Mouse (Mus musculus): ENCODE measurements around the gene Slc38a2. TPM values are rescaled to one million over a fixed set of nuclear protein-coding genes. Genes with fewer than 3 reads are reported as not detected.

The Slc38a2 gene
- total and polyA plus RNA-seq, 2 experiments from 2014 or later: 79.4 to 90.9 TPM

DNA sequence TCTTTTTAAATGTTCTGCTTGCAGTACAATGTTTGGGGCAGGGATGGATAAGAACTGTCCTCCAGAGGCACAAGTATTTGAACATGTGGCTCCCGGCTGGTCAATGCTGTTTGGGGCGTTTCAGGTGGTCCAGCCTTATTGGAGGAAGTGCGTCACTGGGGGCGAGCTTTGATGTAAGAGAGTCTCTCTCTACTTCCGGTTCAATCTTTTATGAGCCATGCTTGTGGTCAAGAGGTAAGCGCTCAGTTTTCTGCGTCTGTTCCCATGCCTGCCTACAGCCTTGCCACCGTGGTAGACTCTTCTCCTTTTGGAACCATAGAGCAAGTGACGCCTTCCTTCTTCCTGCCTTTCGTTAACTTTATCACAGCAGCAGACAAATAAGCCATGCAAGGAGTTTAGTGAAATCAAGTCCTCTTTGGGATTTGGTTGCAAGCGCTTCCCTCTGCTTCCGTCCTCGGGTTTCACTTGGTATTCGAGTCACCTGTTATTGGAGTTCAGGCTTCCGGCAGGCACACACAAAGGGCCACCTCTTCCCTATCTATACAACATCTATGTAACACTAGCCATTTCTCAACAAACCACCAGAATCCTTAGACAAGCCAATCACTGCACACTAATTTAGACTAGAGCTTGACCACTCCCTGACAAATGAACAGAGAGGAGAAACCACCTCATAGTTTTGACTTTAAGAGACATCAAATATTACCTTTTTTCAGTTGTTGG is 37.3 kb upstream of the Slc38a2 start:
- no peaks in the 10 kb centered on the region for H3K27me3 ChIP-seq (ENCODE audit: insufficient read depth, low read length)
- no peak overlapping the region for H3K9ac ChIP-seq (replicated peaks; ENCODE audit: low read length, poor library complexity, severe bottlenecking)
- no peak for ATAC-seq (ENCODE audit: low FRiP score)
- WGBS: 90% methylated on average over 15 of the region's 15 CpGs
- no peak overlapping the region for H3K4me3 ChIP-seq (ENCODE audit: low read depth, low read length)
- no peaks in the 10 kb centered on the region for H3K4me1 ChIP-seq (ENCODE audit: insufficient read depth, low read length)
- H3K27ac ChIP-seq (ENCODE audit: low read depth, low read length): no peak overlapping the region
- no peak for TF ChIP-seq CTCF (IDR thresholded peaks at IDR 0.05)
- no peaks in the 10 kb centered on the region for H3K9me3 ChIP-seq (ENCODE audit: low read length)
- DNase-seq (ENCODE audit: low spot score): no peak
- H3K4me2 ChIP-seq (ENCODE audit: low read depth, low read length, poor library complexity, severe bottlenecking): no peak overlapping the region
- no peaks in the 10 kb centered on the region for H3K36me3 ChIP-seq (ENCODE audit: insufficient read depth, low read length)

DNA sequence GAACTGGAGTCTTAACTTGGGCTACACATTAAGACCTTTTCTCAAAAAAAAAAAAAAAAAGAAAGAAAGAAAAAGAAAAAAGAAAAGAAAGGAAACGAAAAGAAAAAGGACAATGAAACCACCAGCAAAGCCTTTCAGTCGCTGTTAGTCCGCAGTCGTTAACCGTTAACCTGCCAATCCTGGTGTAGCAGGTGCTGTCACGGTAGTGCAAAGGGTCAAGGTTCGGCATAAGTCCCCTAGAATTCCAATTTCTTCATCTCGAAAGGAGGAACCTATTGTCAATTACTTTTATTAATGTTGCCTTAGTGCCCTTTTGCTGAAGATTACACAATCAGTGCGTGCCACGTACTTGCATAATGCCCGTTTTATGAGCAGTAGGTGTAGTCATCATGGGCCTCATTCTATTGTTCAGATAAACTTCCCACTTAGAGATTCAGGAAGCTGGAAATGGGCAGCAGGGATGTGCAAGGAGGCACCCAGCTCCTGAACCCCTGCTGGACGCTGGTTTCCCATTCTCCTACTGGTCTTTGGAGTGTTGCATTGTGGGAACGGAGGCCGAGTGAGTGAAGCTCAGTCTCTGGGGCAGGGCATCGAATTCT is 36.1 kb upstream of the Slc38a2 start:
- no peak overlapping the region for H3K4me3 ChIP-seq (ENCODE audit: low read depth, low read length)
- ATAC-seq (ENCODE audit: low FRiP score): no peak
- H3K27me3 ChIP-seq (ENCODE audit: insufficient read depth, low read length): no peaks in the 10 kb centered on the region
- H3K4me1 ChIP-seq (ENCODE audit: insufficient read depth, low read length): no peaks in the 10 kb centered on the region
- 81% methylated on average over 15 of the region's 15 CpGs for WGBS
- H3K4me2 ChIP-seq (ENCODE audit: low read depth, low read length, poor library complexity, severe bottlenecking): no peak overlapping the region
- no peak overlapping the region for H3K27ac ChIP-seq (ENCODE audit: low read depth, low read length)
- H3K9ac ChIP-seq (replicated peaks; ENCODE audit: low read length, poor library complexity, severe bottlenecking): no peak overlapping the region
- no peaks in the 10 kb centered on the region for H3K36me3 ChIP-seq (ENCODE audit: insufficient read depth, low read length)
- no peaks in the 10 kb centered on the region for H3K9me3 ChIP-seq (ENCODE audit: low read length)
- no peak for TF ChIP-seq CTCF (IDR thresholded peaks at IDR 0.05)
- DNase-seq (ENCODE audit: low spot score): no peak

DNA sequence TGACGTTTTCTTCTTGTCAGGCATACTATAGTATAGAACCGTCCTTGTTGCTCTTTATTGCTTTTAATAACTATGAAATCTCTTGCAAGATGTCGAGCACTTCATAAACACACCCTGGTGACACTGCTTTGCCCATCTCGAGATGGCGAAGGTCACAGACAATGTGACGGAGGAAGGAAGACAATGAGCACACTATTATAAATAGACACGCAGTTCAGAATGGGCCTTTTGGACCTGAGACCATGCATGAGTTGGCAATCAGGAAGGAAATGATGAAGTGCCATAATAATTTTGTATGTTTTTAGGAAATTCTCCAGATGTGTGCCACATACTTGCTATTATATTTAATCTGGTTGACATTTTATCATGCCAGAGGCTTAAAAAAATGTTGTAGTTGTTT is 34.9 kb upstream of the Slc38a2 start:
- no peak overlapping the region for H3K4me3 ChIP-seq (ENCODE audit: low read depth, low read length)
- no peak for TF ChIP-seq CTCF (IDR thresholded peaks at IDR 0.05)
- 78% methylated on average over 7 of the region's 7 CpGs for WGBS

DNA sequence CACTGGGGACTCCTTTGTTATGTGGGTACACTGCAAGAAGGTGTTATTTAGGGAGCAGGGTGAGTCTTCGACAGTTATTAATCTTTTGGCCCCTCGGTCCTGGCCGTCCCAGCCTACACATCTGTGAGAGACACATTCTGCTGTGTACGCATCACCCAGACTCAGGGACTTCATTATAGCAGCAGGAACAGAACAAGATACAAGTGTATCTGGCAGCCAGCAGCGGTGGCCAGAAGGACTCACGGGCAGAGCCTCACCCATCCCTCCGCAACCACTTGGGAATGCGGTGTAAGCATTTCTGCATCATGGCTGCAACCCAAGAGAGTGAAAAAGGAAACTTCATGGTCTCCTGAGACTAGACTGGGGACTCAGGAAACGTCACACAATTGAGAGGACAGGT is 30.9 kb upstream of the Slc38a2 start:
- no peak for DNase-seq (ENCODE audit: low spot score)
- Histone ChIP-seq H3K27ac (ENCODE audit: low read depth, low read length) (no peak overlapping the region), H3K27me3 (ENCODE audit: insufficient read depth, low read length) (no peaks in the 10 kb centered on the region), H3K4me2 (ENCODE audit: low read depth, low read length, poor library complexity, severe bottlenecking) (no peak overlapping the region), H3K36me3 (ENCODE audit: insufficient read depth, low read length) (no peaks in the 10 kb centered on the region), H3K4me1 (ENCODE audit: insufficient read depth, low read length) (no peaks in the 10 kb centered on the region), H3K4me3 (ENCODE audit: low read depth, low read length) (no peak overlapping the region), H3K9me3 (ENCODE audit: low read length) (no peaks in the 10 kb centered on the region), H3K9ac (replicated peaks; ENCODE audit: low read length, poor library complexity, severe bottlenecking) (no peak overlapping the region)
- no peak for ATAC-seq (ENCODE audit: low FRiP score)
- 93% methylated on average over 9 of the region's 9 CpGs for WGBS
- no peak for TF ChIP-seq CTCF (IDR thresholded peaks at IDR 0.05)

More for the DNA sequence above, 34.9 kb upstream of the Slc38a2 start:
- Histone ChIP-seq H3K27ac (ENCODE audit: low read depth, low read length) (no peak overlapping the region), H3K9ac (replicated peaks; ENCODE audit: low read length, poor library complexity, severe bottlenecking) (no peak overlapping the region), H3K27me3 (ENCODE audit: insufficient read depth, low read length) (no peaks in the 10 kb centered on the region), H3K4me1 (ENCODE audit: insufficient read depth, low read length) (no peaks in the 10 kb centered on the region), H3K4me2 (ENCODE audit: low read depth, low read length, poor library complexity, severe bottlenecking) (no peak overlapping the region), H3K9me3 (ENCODE audit: low read length) (no peaks in the 10 kb centered on the region), H3K36me3 (ENCODE audit: insufficient read depth, low read length) (no peaks in the 10 kb centered on the region)
- no peak for ATAC-seq (ENCODE audit: low FRiP score)
- no peak for DNase-seq (ENCODE audit: low spot score)

DNA sequence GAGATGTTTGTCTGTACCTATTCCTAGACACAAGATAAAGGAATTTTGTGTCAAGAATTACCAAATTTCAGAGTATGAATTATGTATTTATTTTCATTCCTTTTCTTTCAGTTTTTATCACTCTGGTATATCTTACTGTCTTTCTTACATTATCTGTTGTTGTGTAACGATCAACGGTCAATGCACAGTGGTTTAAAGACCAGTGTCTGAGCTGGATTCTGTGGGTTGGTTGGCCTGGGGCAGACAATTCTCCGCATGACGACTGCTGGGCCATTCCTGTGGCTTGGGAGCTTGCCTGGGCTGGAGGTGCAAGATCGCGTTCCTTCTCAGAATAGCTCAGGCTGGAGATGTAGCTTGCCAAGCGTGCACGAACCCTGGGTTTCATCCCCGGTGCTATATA is 30.3 kb upstream of the Slc38a2 start:
- Histone ChIP-seq H3K9ac (replicated peaks; ENCODE audit: low read length, poor library complexity, severe bottlenecking) (no peak overlapping the region), H3K27ac (ENCODE audit: low read depth, low read length) (no peak overlapping the region), H3K4me3 (ENCODE audit: low read depth, low read length) (no peak overlapping the region), H3K4me1 (ENCODE audit: insufficient read depth, low read length) (no peaks in the 10 kb centered on the region), H3K9me3 (ENCODE audit: low read length) (no peaks in the 10 kb centered on the region), H3K36me3 (ENCODE audit: insufficient read depth, low read length) (no peaks in the 10 kb centered on the region), H3K27me3 (ENCODE audit: insufficient read depth, low read length) (no peaks in the 10 kb centered on the region), H3K4me2 (ENCODE audit: low read depth, low read length, poor library complexity, severe bottlenecking) (no peak overlapping the region)
- WGBS: 90% methylated on average over 9 of the region's 9 CpGs
- DNase-seq (ENCODE audit: low spot score) (no peak), ATAC-seq (ENCODE audit: low FRiP score) (no peak)
- no peak for TF ChIP-seq CTCF (IDR thresholded peaks at IDR 0.05)

DNA sequence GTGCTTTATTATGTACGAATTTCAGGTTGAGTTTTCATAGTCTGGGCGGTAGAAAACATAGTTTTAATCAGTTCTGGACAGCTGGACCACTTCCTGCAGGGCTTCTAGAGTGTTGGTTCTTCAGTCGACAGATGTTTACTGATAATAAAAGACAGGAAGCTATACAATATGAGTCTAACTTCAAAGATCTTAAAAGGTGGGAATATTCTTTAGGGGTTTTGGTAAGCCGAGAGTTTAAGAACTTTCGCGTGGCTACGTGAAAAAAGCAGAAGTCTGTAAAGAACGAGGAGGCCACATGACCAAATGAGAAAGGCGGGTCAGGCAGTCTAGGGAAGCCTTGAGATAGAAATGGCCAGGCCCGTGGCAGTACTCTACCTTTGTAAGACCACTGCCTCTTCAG is 29.5 kb upstream of the Slc38a2 start:
- Histone ChIP-seq H3K27me3 (ENCODE audit: insufficient read depth, low read length) (no peaks in the 10 kb centered on the region), H3K4me3 (ENCODE audit: low read depth, low read length) (no peak overlapping the region), H3K9ac (replicated peaks; ENCODE audit: low read length, poor library complexity, severe bottlenecking) (no peak overlapping the region), H3K4me1 (ENCODE audit: insufficient read depth, low read length) (no peaks in the 10 kb centered on the region; the same call in 1 of the 2 replicates), H3K27ac (ENCODE audit: low read depth, low read length) (no peak overlapping the region), H3K4me2 (ENCODE audit: low read depth, low read length, poor library complexity, severe bottlenecking) (no peak overlapping the region), H3K36me3 (ENCODE audit: insufficient read depth, low read length) (no peaks in the 10 kb centered on the region), H3K9me3 (ENCODE audit: low read length) (no peaks in the 10 kb centered on the region)
- WGBS: 83% methylated on average over 10 of the region's 10 CpGs
- DNase-seq (ENCODE audit: low spot score): no peak
- no peak for ATAC-seq (ENCODE audit: low FRiP score)
- TF ChIP-seq CTCF (IDR thresholded peaks at IDR 0.05): no peak
